Mouse (Mus musculus): ENCODE results near the gene Nsmce4a. TPM values are rescaled to one million over a fixed set of nuclear protein-coding genes. Genes with fewer than 3 reads are reported as not detected.
"Not testable (repeated sequence)": the region's sequence is repeated elsewhere in the genome, so short reads cannot be mapped to it uniquely, and the experiment has no call there.

The Nsmce4a gene
- polyA plus RNA-seq, 1 experiment = 54.3 TPM

GRCm38 (mm10) chr7:130533316-130534260 lies 39.3 kb downstream of the Nsmce4a start:
- H3ac ChIP-seq (ENCODE audit: control insufficient read depth, insufficient read length, low read depth) = no peak overlapping the region
- no peak for TF ChIP-seq MAX (IDR thresholded peaks at IDR 0.05)
- no peak for TF ChIP-seq MYOD1 (IDR thresholded peaks at IDR 0.05; ENCODE audit: control insufficient read depth, insufficient read length, low read depth)
- TF ChIP-seq MYOG (IDR thresholded peaks at IDR 0.05; ENCODE audit: control insufficient read depth, extremely low read depth, insufficient read length) = no peak
- peak; percentile 58 for TF ChIP-seq CEBPB (IDR thresholded peaks at IDR 0.05; ENCODE audit: low read depth)
- no peak for TF ChIP-seq FOSL1 (IDR thresholded peaks at IDR 0.05; ENCODE audit: insufficient read depth, low read length, poor library complexity, severe bottlenecking)
- TF ChIP-seq CTCF (IDR thresholded peaks at IDR 0.05; ENCODE audit: control insufficient read depth, insufficient read depth, insufficient read length) = peak; percentile 60
- TF ChIP-seq USF1 (IDR thresholded peaks at IDR 0.05; ENCODE audit: low read depth) = no peak
- no peaks in the 10 kb centered on the region for H3K79me3 ChIP-seq (ENCODE audit: low read depth)
- H3K36me3 ChIP-seq (ENCODE audit: control insufficient read depth, insufficient read depth) = peaks cover 53% of the 10 kb centered on the region
- no peak overlapping the region for H3K4me3 ChIP-seq (ENCODE audit: insufficient read depth, poor library complexity, severe bottlenecking)
- H3K79me2 ChIP-seq (ENCODE audit: control insufficient read depth, insufficient read depth) = no peaks in the 10 kb centered on the region
- no peaks in the 10 kb centered on the region for H3K27me3 ChIP-seq (ENCODE audit: control insufficient read depth, insufficient read depth, insufficient read length)

- H3K79me2 ChIP-seq (ENCODE audit: control insufficient read depth, insufficient read depth); H3K79me3 ChIP-seq (ENCODE audit: low read depth); H3K27me3 ChIP-seq (ENCODE audit: control insufficient read depth, insufficient read depth, insufficient read length); H3K4me3 ChIP-seq (ENCODE audit: insufficient read depth, poor library complexity, severe bottlenecking); H3ac ChIP-seq (ENCODE audit: control insufficient read depth, insufficient read length, low read depth): not testable (repeated sequence)
- peaks cover 38% of the 10 kb centered on the region for H3K36me3 ChIP-seq (ENCODE audit: control insufficient read depth, insufficient read depth)
Observed at GRCm38 (mm10) chr7:130531138-130531537, 41.8 kb downstream of the Nsmce4a start.

GRCm38 (mm10) chr7:130527306-130527705 lies 45.6 kb downstream of the Nsmce4a start:
- H3K36me3 ChIP-seq (ENCODE audit: control insufficient read depth, insufficient read depth) = peaks cover 19% of the 10 kb centered on the region
- TF ChIP-seq MAX (IDR thresholded peaks at IDR 0.05) = no peak
- TF ChIP-seq USF1 (IDR thresholded peaks at IDR 0.05; ENCODE audit: low read depth) = no peak
- no peak for TF ChIP-seq CEBPB (IDR thresholded peaks at IDR 0.05; ENCODE audit: low read depth)
- TF ChIP-seq MYOD1 (IDR thresholded peaks at IDR 0.05; ENCODE audit: control insufficient read depth, insufficient read length, low read depth) = no peak
- no peak for TF ChIP-seq MYOG (IDR thresholded peaks at IDR 0.05; ENCODE audit: control insufficient read depth, extremely low read depth, insufficient read length)
- no peak for TF ChIP-seq CTCF (IDR thresholded peaks at IDR 0.05; ENCODE audit: control insufficient read depth, insufficient read depth, insufficient read length)
- no peak overlapping the region for H3K4me3 ChIP-seq (ENCODE audit: insufficient read depth, poor library complexity, severe bottlenecking)
- H3ac ChIP-seq (ENCODE audit: control insufficient read depth, insufficient read length, low read depth) = no peak overlapping the region
- no peaks in the 10 kb centered on the region for H3K79me2 ChIP-seq (ENCODE audit: control insufficient read depth, insufficient read depth)
- H3K27me3 ChIP-seq (ENCODE audit: control insufficient read depth, insufficient read depth, insufficient read length) = no peaks in the 10 kb centered on the region
- no peaks in the 10 kb centered on the region for H3K79me3 ChIP-seq (ENCODE audit: low read depth)

GRCm38 (mm10) chr7:130523451-130523850 lies 49.5 kb downstream of the Nsmce4a start:
- H3ac ChIP-seq (ENCODE audit: control insufficient read depth, insufficient read length, low read depth) = no peak overlapping the region
- TF ChIP-seq MYOG (IDR thresholded peaks at IDR 0.05; ENCODE audit: control insufficient read depth, extremely low read depth, insufficient read length) = no peak
- TF ChIP-seq CEBPB (IDR thresholded peaks at IDR 0.05; ENCODE audit: low read depth) = no peak
- TF ChIP-seq USF1 (IDR thresholded peaks at IDR 0.05; ENCODE audit: low read depth) = no peak
- no peak for TF ChIP-seq FOSL1 (IDR thresholded peaks at IDR 0.05; ENCODE audit: insufficient read depth, low read length, poor library complexity, severe bottlenecking)
- no peak for TF ChIP-seq CTCF (IDR thresholded peaks at IDR 0.05; ENCODE audit: control insufficient read depth, insufficient read depth, insufficient read length)
- no peak for TF ChIP-seq MYOD1 (IDR thresholded peaks at IDR 0.05; ENCODE audit: control insufficient read depth, insufficient read length, low read depth)
- no peak overlapping the region for H3K4me3 ChIP-seq (ENCODE audit: insufficient read depth, poor library complexity, severe bottlenecking)
- H3K79me3 ChIP-seq (ENCODE audit: low read depth) = peaks cover 3% of the 10 kb centered on the region
- H3K36me3 ChIP-seq (ENCODE audit: control insufficient read depth, insufficient read depth) = no peaks in the 10 kb centered on the region
- peaks cover 6% of the 10 kb centered on the region for H3K79me2 ChIP-seq (ENCODE audit: control insufficient read depth, insufficient read depth)
- H3K27me3 ChIP-seq (ENCODE audit: control insufficient read depth, insufficient read depth, insufficient read length) = no peaks in the 10 kb centered on the region

- Histone ChIP-seq H3K27me3 (ENCODE audit: control insufficient read depth, insufficient read depth, insufficient read length) (no peaks in the 10 kb centered on the region), H3ac (ENCODE audit: control insufficient read depth, insufficient read length, low read depth) (no peak overlapping the region), H3K79me2 (ENCODE audit: control insufficient read depth, insufficient read depth) (peaks cover 31% of the 10 kb centered on the region), H3K36me3 (ENCODE audit: control insufficient read depth, insufficient read depth) (no peaks in the 10 kb centered on the region), H3K79me3 (ENCODE audit: low read depth) (peaks cover 26% of the 10 kb centered on the region), H3K4me3 (ENCODE audit: insufficient read depth, poor library complexity, severe bottlenecking) (no peak overlapping the region)
- TF ChIP-seq FOSL1 (IDR thresholded peaks at IDR 0.05; ENCODE audit: insufficient read depth, low read length, poor library complexity, severe bottlenecking) (no peak), MAX (IDR thresholded peaks at IDR 0.05) (no peak), USF1 (IDR thresholded peaks at IDR 0.05; ENCODE audit: low read depth) (no peak), MYOD1 (IDR thresholded peaks at IDR 0.05; ENCODE audit: control insufficient read depth, insufficient read length, low read depth) (no peak), CTCF (IDR thresholded peaks at IDR 0.05; ENCODE audit: control insufficient read depth, insufficient read depth, insufficient read length) (no peak), MYOG (IDR thresholded peaks at IDR 0.05; ENCODE audit: control insufficient read depth, extremely low read depth, insufficient read length) (no peak), CEBPB (IDR thresholded peaks at IDR 0.05; ENCODE audit: low read depth) (no peak)
Observed at GRCm38 (mm10) chr7:130520812-130521422, 52.0 kb downstream of the Nsmce4a start.
